Mouse (Mus musculus): ENCODE measurements around the gene Ppib.

Gene Ppib

DNA sequence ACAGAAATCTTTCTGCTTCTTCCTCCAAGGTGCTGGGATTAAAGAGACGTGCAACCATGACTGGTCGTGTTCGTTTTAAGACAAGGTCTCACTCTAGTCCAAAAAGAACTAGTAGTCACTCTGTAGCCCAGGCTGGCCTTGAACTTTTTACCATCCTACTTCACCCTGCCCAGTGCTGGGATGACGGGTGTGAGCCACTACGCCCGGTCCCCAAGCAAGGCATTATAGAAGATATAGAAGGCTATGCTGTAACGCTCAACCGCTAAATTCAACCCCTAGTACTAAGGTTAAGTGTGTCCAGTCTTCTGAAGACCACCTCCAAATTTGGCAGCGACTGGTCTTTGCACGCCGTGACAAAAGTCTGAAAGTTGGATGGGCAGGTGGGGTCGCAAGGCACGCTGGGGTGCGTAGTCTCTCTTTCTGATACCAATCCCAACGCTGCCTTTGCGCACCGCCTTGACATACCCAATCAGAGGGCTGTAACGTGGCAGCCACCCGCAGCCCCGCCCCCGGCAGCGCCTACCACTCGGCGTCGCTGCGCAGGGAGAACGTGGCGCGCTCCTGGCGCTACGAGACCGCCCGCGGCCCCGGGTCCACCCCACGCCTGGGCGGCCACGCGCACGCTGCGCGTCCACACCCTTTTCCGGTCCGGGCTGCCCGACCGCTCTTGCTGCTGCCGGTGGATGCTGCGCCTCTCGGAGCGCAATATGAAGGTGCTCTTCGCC is at the start of gene Ppib:
Gene Ppib (plus strand): TSS at position 640 of the 725 bp plus-strand sequence.
- DNase-seq (ENCODE audit: low spot score in 2 of 2): peak; percentile 97 to 98

GRCm38 (mm10) chr9:66020601-66021000 is 39.4 kb upstream of the Ppib start:
- no peak for DNase-seq (ENCODE audit: low spot score in 2 of 2)

DNA sequence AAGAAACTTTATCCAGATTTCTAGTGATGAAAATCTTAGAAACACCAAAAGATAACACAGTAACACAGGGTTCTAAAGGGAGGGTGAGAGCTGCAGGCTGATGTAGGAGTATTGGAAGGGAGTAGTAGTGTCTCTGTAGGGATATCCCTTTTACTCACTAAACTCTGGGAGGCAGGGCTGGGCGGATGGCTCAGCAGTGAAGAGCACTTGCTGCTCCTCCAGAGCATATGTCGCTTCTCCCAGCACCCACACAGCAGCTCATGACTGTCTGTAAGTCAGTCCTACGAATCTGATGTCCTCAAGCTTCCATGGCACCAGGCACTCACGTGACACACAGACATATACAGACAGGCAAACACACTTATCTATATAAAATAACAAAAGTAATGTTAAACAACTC is 21.9 kb upstream of the Ppib start:
- DNase-seq (ENCODE audit: low spot score in 2 of 2): no peak

- no peak for DNase-seq (ENCODE audit: low spot score in 2 of 2)
Measured at GRCm38 (mm10) chr9:66038581-66038980, 21.4 kb upstream of the Ppib start.

- DNase-seq (ENCODE audit: low spot score in 2 of 2): no peak
Measured at GRCm38 (mm10) chr9:66039290-66039689, 20.7 kb upstream of the Ppib start.

- DNase-seq (ENCODE audit: low spot score in 2 of 2): no peak
Measured at GRCm38 (mm10) chr9:66040801-66041200, 19.2 kb upstream of the Ppib start.

- no peak for DNase-seq (ENCODE audit: low spot score in 2 of 2)
Measured at GRCm38 (mm10) chr9:66042331-66042730, 17.7 kb upstream of the Ppib start.

GRCm38 (mm10) chr9:66043241-66043640 is 16.8 kb upstream of the Ppib start:
- no peak for DNase-seq (ENCODE audit: low spot score in 2 of 2)

GRCm38 (mm10) chr9:66049931-66050601 is 10.0 kb upstream of the Ppib start:
- DNase-seq (ENCODE audit: low spot score in 2 of 2): no peak

DNA sequence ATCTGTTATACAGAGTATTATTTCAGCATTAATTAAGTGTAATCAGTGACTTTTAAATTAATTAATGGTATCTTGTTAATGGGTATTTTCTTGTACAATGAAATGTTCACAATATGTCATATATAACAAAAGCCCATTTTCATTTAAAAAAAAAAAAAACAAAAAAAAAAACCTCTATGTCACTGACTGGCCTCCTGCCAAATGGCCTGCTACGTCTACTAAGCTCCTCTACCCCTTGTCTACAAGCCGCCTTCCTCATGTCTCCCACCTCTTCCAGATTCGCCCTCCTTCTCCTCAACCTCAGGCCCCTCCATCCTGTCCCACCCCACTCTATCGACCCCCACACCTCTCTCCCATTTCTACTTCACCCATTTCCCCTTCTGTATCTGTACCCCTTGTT is 8.5 kb upstream of the Ppib start:
- no peak for DNase-seq (ENCODE audit: low spot score in 2 of 2)

- no peak for DNase-seq (ENCODE audit: low spot score in 2 of 2)
Measured at GRCm38 (mm10) chr9:66052731-66053130, 7.3 kb upstream of the Ppib start.

DNA sequence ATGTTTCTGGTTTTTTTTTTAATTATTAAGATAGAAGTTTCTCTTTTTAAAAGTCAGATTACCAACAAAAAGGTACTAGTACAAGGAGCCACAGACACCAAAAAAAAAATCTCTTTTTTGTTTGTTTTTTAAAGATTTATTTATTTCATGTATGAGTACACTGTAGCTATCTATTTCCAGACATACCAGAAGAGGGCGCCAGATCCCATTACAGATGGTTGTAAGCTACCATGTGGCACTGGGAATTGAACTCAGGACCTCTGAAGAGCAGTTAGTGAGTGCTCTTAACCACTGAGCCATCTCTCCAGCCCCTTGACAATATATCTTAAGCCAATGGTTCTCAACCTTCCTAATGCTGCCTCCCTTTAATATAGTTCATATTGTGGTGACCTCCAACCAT is 6.4 kb upstream of the Ppib start:
- no peak for DNase-seq (ENCODE audit: low spot score in 2 of 2)

DNA sequence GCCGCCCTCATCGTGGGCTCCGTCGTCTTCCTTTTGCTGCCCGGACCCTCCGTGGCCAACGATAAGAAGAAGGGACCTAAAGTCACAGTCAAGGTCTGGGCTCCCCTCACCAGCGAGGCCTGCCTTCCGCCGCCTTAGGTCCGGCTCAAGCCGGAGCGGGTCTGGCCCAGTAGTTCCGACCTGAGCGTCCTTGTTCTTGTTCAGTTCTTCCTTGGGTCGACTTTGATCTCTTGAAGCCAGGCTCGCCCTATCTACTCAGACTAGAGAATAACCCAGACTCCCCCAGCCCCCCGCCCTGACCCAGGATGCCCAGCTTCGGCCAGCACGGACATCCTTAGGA is 256 bp downstream of the Ppib start:
- no peak for DNase-seq (ENCODE audit: low spot score in 2 of 2)

DNA sequence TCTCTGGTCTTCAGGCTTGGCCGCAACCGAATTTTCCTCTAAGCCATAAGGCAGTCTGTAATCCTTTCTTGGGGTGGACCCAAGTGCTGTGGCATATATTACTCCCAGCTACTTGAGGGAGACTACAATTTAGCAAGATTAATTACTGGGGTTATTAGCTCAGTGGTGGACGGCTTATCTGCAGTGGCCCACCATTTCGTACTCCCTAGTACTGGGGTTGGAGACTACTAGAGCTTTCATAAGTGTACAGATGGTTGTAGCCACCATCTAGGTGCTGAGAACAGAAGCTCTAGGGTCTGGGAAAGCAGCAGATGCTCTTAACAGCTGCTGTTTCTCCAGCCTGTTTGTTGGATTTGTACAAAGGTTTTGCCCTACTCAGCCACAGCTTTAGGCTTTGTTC is 964 bp downstream of the Ppib start:
- no peak for DNase-seq (ENCODE audit: low spot score in 2 of 2)

- no peak for DNase-seq (ENCODE audit: low spot score in 2 of 2)
Measured at GRCm38 (mm10) chr9:66061656-66062055, 1.6 kb downstream of the Ppib start.

- no peak for DNase-seq (ENCODE audit: low spot score in 2 of 2)
Measured at GRCm38 (mm10) chr9:66063446-66063845, 3.4 kb downstream of the Ppib start.

GRCm38 (mm10) chr9:66064316-66064715 is 4.3 kb downstream of the Ppib start:
- DNase-seq (ENCODE audit: low spot score in 2 of 2): no peak

DNA sequence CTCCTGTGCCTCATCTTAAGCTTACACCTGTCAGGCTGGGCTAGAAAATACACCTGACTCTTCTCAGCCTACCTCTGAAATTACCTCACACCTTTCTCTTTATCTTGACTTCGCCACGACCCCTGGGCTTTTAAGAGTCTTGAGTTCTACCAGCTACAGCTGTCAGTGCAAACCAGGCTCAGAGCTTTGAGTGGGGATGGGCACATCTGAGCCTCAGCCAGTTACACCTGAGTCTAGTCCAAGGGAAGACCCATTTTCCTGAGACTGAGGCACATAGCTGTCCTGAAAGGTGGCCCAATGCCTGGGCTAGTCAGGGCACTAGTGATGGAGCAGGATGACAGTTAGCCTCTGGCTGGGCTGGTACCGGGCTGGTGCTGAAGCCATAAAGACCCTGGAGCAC is 6.8 kb downstream of the Ppib start:
- no peak for DNase-seq (ENCODE audit: low spot score in 2 of 2)

DNA sequence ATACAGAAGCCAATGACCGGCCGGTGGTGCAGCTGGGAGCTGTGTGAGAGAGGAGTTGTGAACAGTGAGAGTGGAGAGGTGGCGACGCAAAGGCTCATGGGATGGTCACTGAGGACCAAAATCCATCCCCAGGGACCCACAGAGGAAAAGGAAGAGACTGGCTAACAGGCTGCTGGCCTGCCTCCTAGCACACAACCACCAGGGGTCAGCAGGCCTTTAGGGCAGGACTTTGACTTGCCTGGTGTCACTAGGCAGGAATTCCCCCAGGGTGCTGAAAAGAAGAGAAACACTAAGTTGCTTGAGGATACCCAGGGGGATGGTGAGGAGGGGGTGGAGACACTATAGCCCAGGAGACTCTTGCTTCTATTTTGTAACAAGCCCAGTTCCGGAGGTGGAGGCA is 7.5 kb downstream of the Ppib start:
- peak; percentile 60 to 79 for DNase-seq (ENCODE audit: low spot score in 2 of 2)

DNA sequence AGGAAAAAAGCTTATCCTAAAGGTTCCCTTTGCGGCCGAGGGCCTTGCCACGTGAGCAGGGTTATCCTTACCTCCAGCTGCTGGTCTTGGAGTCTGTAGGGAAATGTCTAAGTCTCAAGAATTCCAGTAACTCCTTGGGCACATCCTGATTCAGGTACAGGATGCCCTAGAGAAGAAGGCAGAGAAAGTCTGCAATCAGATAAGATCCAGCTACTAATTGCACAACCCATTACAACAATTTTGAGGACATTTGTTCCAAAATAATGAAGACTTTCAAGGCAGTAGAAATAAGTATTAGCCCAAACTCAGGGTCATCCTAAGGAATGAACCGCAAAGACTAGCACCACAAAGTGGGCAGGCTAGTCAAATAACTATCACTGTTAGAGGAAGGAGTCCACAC is 8.0 kb downstream of the Ppib start:
- DNase-seq (ENCODE audit: low spot score in 2 of 2): no peak

GRCm38 (mm10) chr9:66068971-66069391 is 9.0 kb downstream of the Ppib start:
- peak; percentile 65 to 87 for DNase-seq (ENCODE audit: low spot score in 2 of 2)

DNA sequence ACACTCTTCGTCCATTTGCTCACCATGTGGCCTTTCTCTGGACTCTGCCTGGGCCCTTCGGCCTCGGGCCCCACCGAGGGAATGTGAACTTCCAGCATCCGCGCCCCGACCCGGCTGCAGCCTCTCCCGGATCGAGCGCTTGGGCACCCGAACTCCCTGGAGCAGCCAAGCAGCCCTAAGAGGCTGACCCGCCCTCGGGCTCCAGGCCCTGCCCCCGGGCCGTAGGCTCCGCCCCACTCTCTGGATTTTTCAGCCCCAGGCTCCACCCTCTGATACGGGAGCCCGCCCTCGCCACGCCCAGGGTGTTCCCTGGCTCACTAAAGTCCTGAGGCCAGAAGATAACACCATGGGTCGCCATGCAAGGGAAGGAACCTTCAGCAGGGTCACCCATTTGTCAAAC is 9.6 kb downstream of the Ppib start, which contains the start of gene Snx22:
Gene Snx22 (minus strand): TSS at position 137 of the 400 bp plus-strand sequence.
- DNase-seq (ENCODE audit: low spot score in 2 of 2): peak; percentile 97 to 99

DNA sequence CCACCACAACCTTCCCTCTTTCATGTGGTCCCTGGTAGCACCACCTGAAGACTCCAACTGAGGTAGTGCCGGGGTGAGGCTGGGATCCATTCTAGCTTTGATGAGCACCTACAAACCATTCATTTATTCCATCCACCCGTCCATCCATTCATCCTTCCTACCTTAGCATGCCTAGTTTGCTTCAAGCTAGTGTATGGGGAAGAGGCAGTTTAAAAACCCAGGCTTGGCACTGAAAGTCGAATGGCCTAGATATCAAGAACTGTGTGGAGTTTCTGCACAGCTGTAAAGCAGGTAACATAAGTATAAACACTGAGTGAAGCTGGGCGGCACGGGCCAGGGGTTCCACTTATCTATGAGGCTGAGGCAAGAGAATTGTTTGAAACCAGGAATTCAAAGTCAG is 10.1 kb downstream of the Ppib start:
- DNase-seq (ENCODE audit: low spot score in 2 of 2): no peak

DNA sequence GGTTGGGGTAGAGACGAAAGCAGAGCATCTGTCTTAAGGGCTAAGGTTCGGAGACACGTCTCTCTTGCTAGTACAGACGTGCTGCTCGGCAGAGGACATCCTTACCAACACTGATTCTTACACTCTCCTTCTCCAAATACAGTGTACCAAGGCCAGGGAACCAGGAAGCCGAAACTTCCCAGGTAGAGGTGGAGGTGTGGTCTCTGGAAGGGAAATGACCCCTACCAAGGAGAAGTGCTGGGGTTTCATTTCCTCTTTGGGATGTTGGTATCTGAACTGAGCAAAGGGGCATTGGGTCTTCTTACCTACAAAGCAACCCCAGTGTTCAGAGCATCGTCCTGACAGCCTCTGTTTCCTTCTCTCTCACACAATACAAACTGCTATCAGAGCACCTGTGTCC is 12.7 kb downstream of the Ppib start:
- DNase-seq (ENCODE audit: low spot score in 2 of 2): no peak

Measured in spleen, postnatal 4 days (tissue).